Mouse (Mus musculus): ENCODE data around the gene Mtss1l. TPM values are rescaled to one million over a fixed set of nuclear protein-coding genes. Genes with fewer than 3 reads are reported as not detected.
"Not testable (repeated sequence)": the region's sequence is repeated elsewhere in the genome, so short reads cannot be mapped to it uniquely, and the experiment has no call there.

The Mtss1l gene
- polyA plus RNA-seq, 2 experiments from 2014 or later = not detected

DNA sequence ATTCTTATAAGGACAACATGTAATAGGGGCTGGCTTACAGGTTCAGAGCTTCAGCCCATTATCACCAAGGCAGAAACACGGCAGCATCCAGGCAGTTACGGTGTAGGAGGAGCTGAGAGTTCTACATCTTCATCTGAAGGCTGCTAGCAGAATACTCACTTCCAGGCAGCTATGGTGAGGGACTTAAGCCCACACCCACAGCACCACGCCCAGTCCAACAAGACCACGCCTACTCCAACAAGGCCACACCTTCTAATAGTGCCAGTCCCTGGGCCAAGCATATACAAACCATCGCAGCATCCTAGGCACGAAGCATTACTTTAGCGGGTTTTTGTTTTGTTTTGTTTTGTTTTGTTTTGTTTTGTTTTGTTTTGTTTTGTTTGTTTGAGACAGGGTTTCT lies 65.2 kb downstream of the Mtss1l start:
- ATAC-seq = not testable (repeated sequence)

- ATAC-seq = no peak
These were observed 65.7 kb downstream of the Mtss1l start for GRCm38 (mm10) chr8:110786934-110787333.

DNA sequence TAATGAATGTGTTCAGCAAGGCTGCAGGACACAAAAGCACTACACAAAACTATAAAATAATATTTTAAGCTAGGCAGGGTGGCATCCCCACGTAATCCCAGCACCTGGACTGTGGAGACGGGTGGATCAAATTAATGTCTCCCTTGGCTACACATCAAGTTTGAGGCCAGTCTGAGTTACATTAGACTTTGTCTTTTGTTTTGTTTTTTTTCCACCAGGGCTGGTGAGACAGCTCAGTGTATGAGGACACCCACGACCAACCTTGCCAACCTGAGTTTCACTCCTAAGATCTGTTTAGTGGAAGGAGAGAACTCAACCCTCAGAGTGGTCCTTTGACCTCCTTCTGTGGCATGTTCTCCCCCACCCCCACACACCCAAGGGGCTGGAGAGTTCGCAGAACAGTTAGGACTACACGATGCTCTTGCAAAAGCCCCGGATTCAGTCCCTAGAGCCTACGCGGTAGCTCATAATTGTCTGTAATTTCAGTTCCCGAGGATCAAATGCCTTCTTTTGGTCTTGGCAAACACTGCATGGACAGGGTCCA lies 66.2 kb downstream of the Mtss1l start:
- no peak for ATAC-seq

GRCm38 (mm10) chr8:110788981-110789380 lies 67.7 kb downstream of the Mtss1l start:
- ATAC-seq = no peak

- no peak for ATAC-seq
These were observed 68.3 kb downstream of the Mtss1l start for GRCm38 (mm10) chr8:110789571-110789970.

DNA sequence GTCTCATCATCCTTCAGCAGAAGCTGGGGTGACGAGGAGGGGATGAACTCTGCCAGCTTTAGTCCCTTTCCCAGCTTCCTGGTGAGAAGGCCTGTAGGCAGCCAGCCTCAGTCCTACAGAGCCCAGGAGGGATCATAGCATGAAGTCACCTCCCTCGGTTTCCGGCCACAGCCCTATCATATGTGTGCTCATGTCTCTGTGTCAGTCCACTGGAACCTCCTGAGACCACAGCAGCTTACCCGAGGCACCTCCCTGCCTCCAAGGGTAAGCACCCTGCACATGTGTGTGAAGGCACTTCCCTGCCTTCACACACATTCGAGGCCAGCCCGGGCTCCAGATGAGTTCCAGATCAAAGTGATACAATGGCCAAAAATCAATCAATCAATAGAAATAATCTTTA lies 69.0 kb downstream of the Mtss1l start:
- no peak for ATAC-seq

Other genes with a start within 250 kb of the Mtss1l start
- 1 to 10 TPM; 4.1 to 7.0 TPM for gene Vac14, start 102.9 kb upstream of the Mtss1l start, polyA plus RNA-seq (2017; shearing (Covaris generic))
- not detected for gene Il34, start 84.4 kb downstream of the Mtss1l start, polyA plus RNA-seq (2017; shearing (Covaris generic))
- 10 to 100 TPM; 57.7 to 94.5 TPM for gene Cog4, start 125.1 kb downstream of the Mtss1l start, polyA plus RNA-seq (2017; shearing (Covaris generic))
- 100 to 1,000 TPM in 1 of 2 experiments, 10 to 100 TPM in 1; 98.5 to 141 TPM for gene Sf3b3, start 125.3 kb downstream of the Mtss1l start, polyA plus RNA-seq (2017; shearing (Covaris generic))
- gene Fuk, start 181.0 kb downstream of the Mtss1l start, polyA plus RNA-seq (2017; shearing (Covaris generic)) = 1 to 10 TPM; 1.3 to 2.4 TPM
- gene St3gal2, start 198.4 kb downstream of the Mtss1l start, polyA plus RNA-seq (2017; shearing (Covaris generic)) = 10 to 100 TPM in 1 of 2 experiments, 1 to 10 TPM in 1; 7.5 to 12.4 TPM

Data from CD4-positive, CD25-positive, alpha-beta regulatory T cell, adult 4 months (primary cell).